ENCODE assay signal across 10 mouse cellular contexts in genomic region chr9:121001681-121002540, GRCm38 (mm10).
DNase-seq lines count a peak whose midpoint lies in the region; ATAC-seq and TF ChIP-seq lines count a peak whose summit lies in the region.
"Had no signal": no experiment of that assay in that cellular context is flagged by ENCODE, and none has a peak within 500 bp of the region (broad histone marks: within the 10 kb centered on the region; RNA-seq: fewer than 3 reads in every experiment).

No protein-coding gene starts in this region.

- H3K4me1 ChIP-seq in hindbrain, embryonic 13.5 days (replicated peaks) = peaks cover 36% of the 10 kb centered on the region
- 0 out of 2 replicates have a peak, but pooled peaks cover 2% of the 10 kb centered on the region for H3K4me1 ChIP-seq in hindbrain, embryonic 11.5 days (replicated peaks; ENCODE audit: control insufficient read depth, insufficient read depth, low read length)
- peaks cover 31% of the 10 kb centered on the region for H3K4me1 ChIP-seq in limb, embryonic 13.5 days

- H3K79me2 ChIP-seq in C2C12 (ENCODE audit: control insufficient read depth, insufficient read depth) = no peaks in the 10 kb centered on the region

- no peaks in the 10 kb centered on the region for H3K27me3 ChIP-seq in hindbrain, embryonic 13.5 days
- no peaks in the 10 kb centered on the region for H3K27me3 ChIP-seq in hindbrain, embryonic 11.5 days (ENCODE audit: control insufficient read depth, insufficient read depth, low read length)
- no peaks in the 10 kb centered on the region for H3K27me3 ChIP-seq in C2C12 (ENCODE audit: control insufficient read depth, insufficient read depth, insufficient read length)
- no peaks in the 10 kb centered on the region for H3K27me3 ChIP-seq in limb, embryonic 13.5 days

- H3K27ac ChIP-seq in hindbrain, embryonic 13.5 days = no peak overlapping the region; the same call in 1 of the 2 replicates
- no peak overlapping the region for H3K27ac ChIP-seq in hindbrain, embryonic 11.5 days (ENCODE audit: low read depth, low read length)
- peak overlapping the region; percentile 33; the same call in 1 of the 2 replicates for H3K27ac ChIP-seq in limb, embryonic 13.5 days
- H3K27ac ChIP-seq in gastrocnemius, adult 2 months = no peak overlapping the region

- no peak overlapping the region for H3ac ChIP-seq in C2C12 (ENCODE audit: control insufficient read depth, insufficient read length, low read depth)

- H3K4me2 ChIP-seq in hindbrain, embryonic 13.5 days = no peak overlapping the region
- H3K4me2 ChIP-seq in hindbrain, embryonic 11.5 days (replicated peaks; ENCODE audit: low read depth, low read length) = no peak overlapping the region
- no peak overlapping the region for H3K4me2 ChIP-seq in limb, embryonic 13.5 days (replicated peaks)

- H3K9ac ChIP-seq in hindbrain, embryonic 13.5 days = no peak overlapping the region
- no peak overlapping the region for H3K9ac ChIP-seq in hindbrain, embryonic 11.5 days (ENCODE audit: low read depth, low read length)
- no peak overlapping the region for H3K9ac ChIP-seq in limb, embryonic 13.5 days

- no peak for TF ChIP-seq CTCF in C2C12 (IDR thresholded peaks at IDR 0.05; ENCODE audit: control insufficient read depth, insufficient read depth, insufficient read length)
- TF ChIP-seq CTCF in brain, embryonic 14.5 days (IDR thresholded peaks at IDR 0.05; ENCODE audit: borderline replicate concordance, extremely low read depth, insufficient read depth, insufficient read length) = no peak
- no peak for TF ChIP-seq CTCF in gastrocnemius, adult 2 months (IDR thresholded peaks at IDR 0.05)

- no peaks in the 10 kb centered on the region for H3K79me3 ChIP-seq in C2C12 (ENCODE audit: low read depth)

- no peak for DNase-seq in hindbrain, embryonic 11.5 days (ENCODE audit: low spot score)
- peak; percentile 81 for DNase-seq in brain, embryonic 14.5 days (ENCODE audit: low read depth)
- DNase-seq in urinary bladder, postnatal 36 days (ENCODE audit: low spot score in 2 of 2) = no peak
- DNase-seq in gastrocnemius, adult 2 months = no peak
- no peak for DNase-seq in embryo, embryonic 9.5 days (ENCODE audit: extremely low spot score)
- DNase-seq: cerebellum, adult 11 months had no signal

- H3K9me3 ChIP-seq in hindbrain, embryonic 13.5 days = no peaks in the 10 kb centered on the region
- no peaks in the 10 kb centered on the region for H3K9me3 ChIP-seq in hindbrain, embryonic 11.5 days (ENCODE audit: control insufficient read depth, low read length)
- H3K9me3 ChIP-seq in limb, embryonic 13.5 days = no peaks in the 10 kb centered on the region
- H3K9me3 ChIP-seq: G1E had no signal

- H3K4me3 ChIP-seq in hindbrain, embryonic 13.5 days = no peak overlapping the region
- H3K4me3 ChIP-seq in hindbrain, embryonic 11.5 days (ENCODE audit: low read depth, low read length) = no peak overlapping the region
- H3K4me3 ChIP-seq in C2C12 (ENCODE audit: insufficient read depth, poor library complexity, severe bottlenecking) = no peak overlapping the region
- no peak overlapping the region for H3K4me3 ChIP-seq in limb, embryonic 13.5 days
- H3K4me3 ChIP-seq in gastrocnemius, adult 2 months = no peak overlapping the region

- intact Hi-C loops in gastrocnemius, adult 2 months (cut with DNase I) = no loop called here

- WGBS in hindbrain, embryonic 13.5 days = 76% methylated on average over 15 of the region's 15 CpGs
- 84% methylated on average over 15 of the region's 15 CpGs for WGBS in hindbrain, embryonic 11.5 days
- WGBS in limb, embryonic 13.5 days = 44% methylated on average over 15 of the region's 15 CpGs

- ATAC-seq in hindbrain, embryonic 13.5 days (ENCODE audit: low FRiP score) = peak; percentile 27; the same call in 1 of the 2 replicates
- no peak for ATAC-seq in hindbrain, embryonic 11.5 days (ENCODE audit: low FRiP score)
- peak; percentile 42; the same call in 1 of the 2 replicates for ATAC-seq in limb, embryonic 13.5 days (ENCODE audit: low FRiP score, low read depth)

- H3K36me3 ChIP-seq in hindbrain, embryonic 13.5 days = no peaks in the 10 kb centered on the region
- H3K36me3 ChIP-seq in hindbrain, embryonic 11.5 days (ENCODE audit: control insufficient read depth, insufficient read depth, low read length) = no peaks in the 10 kb centered on the region
- no peaks in the 10 kb centered on the region for H3K36me3 ChIP-seq in C2C12 (ENCODE audit: control insufficient read depth, insufficient read depth)
- no peaks in the 10 kb centered on the region for H3K36me3 ChIP-seq in limb, embryonic 13.5 days
- H3K36me3 ChIP-seq: G1E had no signal

- TF ChIP-seq POLR2A in brain, embryonic 14.5 days (IDR thresholded peaks at IDR 0.05; ENCODE audit: borderline replicate concordance, extremely low read depth, insufficient read depth, insufficient read length, poor library complexity, severe bottlenecking) = no peak

TF ChIP-seq in C2C12, 6 proteins besides CTCF, POLR2A, EP300 and RAD21:
- TF ChIP-seq USF1 (IDR thresholded peaks at IDR 0.05; ENCODE audit: low read depth) (no peak), FOSL1 (IDR thresholded peaks at IDR 0.05; ENCODE audit: insufficient read depth, low read length, poor library complexity, severe bottlenecking) (no peak), CEBPB (IDR thresholded peaks at IDR 0.05; ENCODE audit: low read depth) (no peak), MAX (IDR thresholded peaks at IDR 0.05) (peak; percentile 21), MYOG (IDR thresholded peaks at IDR 0.05; ENCODE audit: control insufficient read depth, extremely low read depth, insufficient read length) (no peak)
